Mouse (Mus musculus) left cerebral cortex, postnatal 36 days (tissue): ENCODE measurements around the gene Pip4k2b. TPM values are rescaled to one million over a fixed set of nuclear protein-coding genes. Genes with fewer than 3 reads are reported as not detected.
"Not testable (repeated sequence)": the region's sequence is repeated elsewhere in the genome, so short reads cannot be mapped to it uniquely, and the experiment has no call there.

ENCODE experiments used
- DNase-seq, 2 experiments: peaks; one replicate each; pipeline ENCODE4 v3.0.0; 2021 to 2022; ENCODE audit warnings: low spot score in 2 of 2, mixed read lengths in 1 of 2
- intact Hi-C: fragments of 180-260 bp; cut with DNase I; formaldehyde crosslinking; loops from one replicate; pipeline ENCODE4 v1.15.1; 2025
- total RNA-seq, 2 experiments: library from RNA; stranded (reverse); gene quantifications; 2 replicates each; pipeline ENCODE4 v1.2.3; 2021

Pip4k2b gene
- total RNA-seq, 2 experiments from 2014 or later: 113 to 114 TPM

- no peak for DNase-seq
- intact Hi-C loops: no loop called here
Observed at GRCm38 (mm10) chr11:97718281-97718860, 26.1 kb downstream of the Pip4k2b start.

GRCm38 (mm10) chr11:97717369-97718280 lies 26.9 kb downstream of the Pip4k2b start:
- intact Hi-C loops: no loop called here
- DNase-seq: no peak

GRCm38 (mm10) chr11:97716021-97716420 lies 28.5 kb downstream of the Pip4k2b start:
- intact Hi-C loops: no loop called here
- no peak for DNase-seq

GRCm38 (mm10) chr11:97714784-97715760 lies 29.4 kb downstream of the Pip4k2b start:
- DNase-seq: peak in 1 of 2 experiments; percentile 43
- intact Hi-C loops: no loop called here

- intact Hi-C loops: no loop called here
- no peak for DNase-seq
Observed at GRCm38 (mm10) chr11:97714356-97714755, 30.1 kb downstream of the Pip4k2b start.

GRCm38 (mm10) chr11:97713896-97714295 lies 30.6 kb downstream of the Pip4k2b start:
- no peak for DNase-seq
- intact Hi-C loops: no loop called here

GRCm38 (mm10) chr11:97712286-97712685 lies 32.2 kb downstream of the Pip4k2b start:
- intact Hi-C loops: no loop called here
- no peak for DNase-seq

- intact Hi-C loops: no loop called here
- DNase-seq: no peak
Observed at GRCm38 (mm10) chr11:97711200-97711900, 33.2 kb downstream of the Pip4k2b start.

GRCm38 (mm10) chr11:97710067-97710466 lies 34.4 kb downstream of the Pip4k2b start:
- intact Hi-C loops, DNase-seq: not testable (repeated sequence)

- peak; percentile 98 to 100 for DNase-seq
- intact Hi-C loops: loop anchor here (5.0 kb wide), 1 partner anchor 39 kb away; the partner anchor contains the start of gene Pip4k2b
Observed at GRCm38 (mm10) chr11:97703039-97703826, 41.3 kb downstream of the Pip4k2b start, which contains the start of gene Psmb3. Gene Psmb3, plus strand, starts transcription at chr11:97703399.

GRCm38 (mm10) chr11:97702393-97702745 lies 42.1 kb downstream of the Pip4k2b start:
- peak; percentile 89 for DNase-seq
- intact Hi-C loops: loop anchor here (5.0 kb wide), 1 partner anchor 40 kb away; the partner anchor contains the start of gene Pip4k2b

GRCm38 (mm10) chr11:97701581-97702392 lies 42.7 kb downstream of the Pip4k2b start:
- no peak for DNase-seq
- intact Hi-C loops: loop anchor here (5.0 kb wide), 1 partner anchor 41 kb away; the partner anchor contains the start of gene Pip4k2b

GRCm38 (mm10) chr11:97700746-97701580 lies 43.5 kb downstream of the Pip4k2b start:
- intact Hi-C loops: loop anchor here (5.0 kb wide), 1 partner anchor 41 kb away; the partner anchor contains the start of gene Pip4k2b
- no peak for DNase-seq

- intact Hi-C loops: loop anchor here (5.0 kb wide), 1 partner anchor 42 kb away; the partner anchor contains the start of gene Pip4k2b
- peak; percentile 77 to 79 for DNase-seq
Observed at GRCm38 (mm10) chr11:97700003-97700745, 44.3 kb downstream of the Pip4k2b start, which contains the start of gene Pcgf2. Gene Pcgf2, minus strand, starts transcription at chr11:97700497.

GRCm38 (mm10) chr11:97699626-97700002 lies 44.9 kb downstream of the Pip4k2b start:
- intact Hi-C loops: loop anchor here (5.0 kb wide), 2 partner anchors 37 to 43 kb away; partner anchors contain the start of genes Mllt6 and Pip4k2b

More at GRCm38 (mm10) chr11:97699626-97700002, 44.9 kb downstream of the Pip4k2b start:
- DNase-seq: peak; percentile 75 to 82
